Mouse (Mus musculus): ENCODE data around the gene Vps13a. TPM values are rescaled to one million over a fixed set of nuclear protein-coding genes. Genes with fewer than 3 reads are reported as not detected.
A peak's percentile ranks its signal among the peaks of the same experiment; 100 is the strongest.
"Not testable (repeated sequence)": the region's sequence is repeated elsewhere in the genome, so short reads cannot be mapped to it uniquely, and the experiment has no call there.

The Vps13a gene
- polyA plus RNA-seq, 1 experiment from 2014 or later, result 14.1 TPM

DNA sequence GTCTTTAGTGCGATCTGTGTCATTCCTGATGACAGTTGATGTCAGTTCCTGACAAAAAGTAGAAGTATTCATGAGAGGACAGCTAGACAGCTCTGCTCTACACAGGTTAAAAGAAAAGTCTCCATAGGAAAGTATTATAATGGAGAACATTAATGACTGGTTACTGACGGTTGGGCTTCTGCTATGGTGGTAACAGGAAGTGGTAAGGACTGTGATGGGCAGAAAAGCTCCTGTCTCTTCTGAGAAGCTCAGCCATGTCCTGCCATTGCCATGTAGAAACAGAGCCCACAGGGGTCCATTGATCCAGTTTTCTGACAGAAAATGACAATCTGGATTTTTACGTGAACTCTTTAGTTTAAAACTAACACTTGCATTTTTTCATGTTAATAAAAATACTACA lies 21.4 kb upstream of the Vps13a start:
- Histone ChIP-seq H3K36me3 (ENCODE audit: control insufficient read depth, insufficient read depth, low read length) (no peaks in the 10 kb centered on the region), H3K9me3 (ENCODE audit: control insufficient read depth, low read length) (no peaks in the 10 kb centered on the region), H3K27me3 (ENCODE audit: control insufficient read depth, insufficient read depth, low read length) (no peaks in the 10 kb centered on the region), H3K4me3 (ENCODE audit: low read depth, low read length) (no peak overlapping the region), H3K4me2 (ENCODE audit: low read depth, low read length, severe bottlenecking) (no peak overlapping the region), H3K9ac (ENCODE audit: low read length) (no peak overlapping the region), H3K27ac (ENCODE audit: low read depth, low read length) (no peak overlapping the region), H3K4me1 (replicated peaks; ENCODE audit: control insufficient read depth, insufficient read depth, low read length) (no peaks in the 10 kb centered on the region)
- WGBS, result 84% methylated on average over 3 of the region's 3 CpGs
- ATAC-seq (replicated peaks; ENCODE audit: low FRiP score) (no peak), DNase-seq (ENCODE audit: low spot score) (no peak)

DNA sequence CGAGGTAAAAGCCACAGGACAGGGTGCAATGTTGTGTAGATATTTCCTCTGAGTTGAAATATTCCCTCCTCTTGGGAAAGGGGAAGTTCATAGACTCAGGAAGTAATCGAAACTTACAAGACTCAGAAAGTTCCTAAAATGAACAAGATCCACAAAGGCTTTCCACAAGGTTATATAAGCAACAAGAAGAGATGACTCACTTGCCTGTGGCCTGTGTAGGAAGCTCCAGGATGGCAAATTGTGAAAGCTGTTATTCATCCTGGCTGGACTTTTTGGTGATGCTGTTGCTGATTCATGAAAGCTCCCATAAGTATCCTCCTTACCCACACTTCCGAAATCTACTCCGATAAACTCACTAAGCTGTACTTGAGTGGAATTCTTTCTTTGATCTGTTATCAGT lies 17.2 kb upstream of the Vps13a start:
- Histone ChIP-seq H3K4me3 (ENCODE audit: low read depth, low read length) (no peak overlapping the region), H3K36me3 (ENCODE audit: control insufficient read depth, insufficient read depth, low read length) (no peaks in the 10 kb centered on the region), H3K27ac (ENCODE audit: low read depth, low read length) (no peak overlapping the region), H3K4me2 (ENCODE audit: low read depth, low read length, severe bottlenecking) (no peak overlapping the region), H3K4me1 (replicated peaks; ENCODE audit: control insufficient read depth, insufficient read depth, low read length) (no peaks in the 10 kb centered on the region), H3K9ac (ENCODE audit: low read length) (no peak overlapping the region), H3K27me3 (ENCODE audit: control insufficient read depth, insufficient read depth, low read length) (no peaks in the 10 kb centered on the region), H3K9me3 (ENCODE audit: control insufficient read depth, low read length) (no peaks in the 10 kb centered on the region)
- ATAC-seq (replicated peaks; ENCODE audit: low FRiP score), result no peak
- DNase-seq (ENCODE audit: low spot score), result no peak
- 87% methylated on average over 4 of the region's 4 CpGs for WGBS

DNA sequence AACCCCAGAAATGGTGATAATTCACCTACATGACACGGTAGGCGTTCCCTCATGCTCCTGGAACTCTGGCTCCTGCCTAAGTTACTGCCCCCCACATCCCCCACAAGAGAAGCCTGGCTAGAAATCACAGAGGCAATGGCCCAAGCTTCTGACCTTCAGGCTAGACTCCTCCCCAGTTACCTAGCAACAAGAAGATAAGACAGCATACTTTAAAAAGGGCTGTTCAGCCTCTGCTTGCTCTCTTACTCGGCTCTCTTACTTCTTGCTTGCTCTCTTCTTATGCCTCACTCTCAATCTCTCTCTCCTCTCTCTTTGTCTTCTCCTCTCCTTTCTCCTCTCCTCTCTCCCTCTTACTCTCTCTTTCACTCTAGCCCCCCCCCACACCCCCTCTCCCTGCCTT lies 13.8 kb upstream of the Vps13a start:
- not testable (repeated sequence) for ATAC-seq (replicated peaks; ENCODE audit: low FRiP score); H3K36me3 ChIP-seq (ENCODE audit: control insufficient read depth, insufficient read depth, low read length); DNase-seq (ENCODE audit: low spot score); H3K9ac ChIP-seq (ENCODE audit: low read length); H3K4me2 ChIP-seq (ENCODE audit: low read depth, low read length, severe bottlenecking); H3K9me3 ChIP-seq (ENCODE audit: control insufficient read depth, low read length); H3K4me1 ChIP-seq (replicated peaks; ENCODE audit: control insufficient read depth, insufficient read depth, low read length); H3K4me3 ChIP-seq (ENCODE audit: low read depth, low read length); H3K27ac ChIP-seq (ENCODE audit: low read depth, low read length); H3K27me3 ChIP-seq (ENCODE audit: control insufficient read depth, insufficient read depth, low read length)
- WGBS, result 80% methylated on average over 3 of the region's 3 CpGs

DNA sequence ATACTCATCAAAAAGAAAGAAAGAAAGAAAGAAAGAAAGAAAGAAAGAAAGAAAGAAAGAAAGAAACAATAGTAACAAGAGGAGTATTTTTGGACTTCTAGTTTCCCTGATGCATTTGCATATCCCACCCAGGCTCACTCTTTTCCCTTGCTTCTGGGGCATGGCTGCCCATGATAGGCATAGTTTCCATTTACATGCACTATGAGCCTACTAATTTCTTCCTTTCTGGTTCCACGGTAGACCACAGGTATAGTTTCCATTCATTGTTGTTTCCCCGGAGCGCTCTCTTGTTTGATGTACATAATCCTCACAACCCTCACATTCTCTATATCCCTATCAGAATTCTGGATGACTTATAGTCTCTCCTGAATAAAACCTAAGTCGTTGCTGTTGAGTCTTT lies 9.2 kb upstream of the Vps13a start:
- no peaks in the 10 kb centered on the region for H3K27me3 ChIP-seq (ENCODE audit: control insufficient read depth, insufficient read depth, low read length)
- H3K27ac ChIP-seq (ENCODE audit: low read depth, low read length), result no peak overlapping the region
- WGBS, result 77% methylated on average over 4 of the region's 4 CpGs
- H3K9ac ChIP-seq (ENCODE audit: low read length), result no peak overlapping the region
- DNase-seq (ENCODE audit: low spot score), result no peak
- H3K4me1 ChIP-seq (replicated peaks; ENCODE audit: control insufficient read depth, insufficient read depth, low read length), result no peaks in the 10 kb centered on the region
- no peaks in the 10 kb centered on the region for H3K9me3 ChIP-seq (ENCODE audit: control insufficient read depth, low read length)
- no peaks in the 10 kb centered on the region for H3K36me3 ChIP-seq (ENCODE audit: control insufficient read depth, insufficient read depth, low read length)
- no peak overlapping the region for H3K4me2 ChIP-seq (ENCODE audit: low read depth, low read length, severe bottlenecking)
- ATAC-seq (replicated peaks; ENCODE audit: low FRiP score), result no peak
- H3K4me3 ChIP-seq (ENCODE audit: low read depth, low read length), result no peak overlapping the region

DNA sequence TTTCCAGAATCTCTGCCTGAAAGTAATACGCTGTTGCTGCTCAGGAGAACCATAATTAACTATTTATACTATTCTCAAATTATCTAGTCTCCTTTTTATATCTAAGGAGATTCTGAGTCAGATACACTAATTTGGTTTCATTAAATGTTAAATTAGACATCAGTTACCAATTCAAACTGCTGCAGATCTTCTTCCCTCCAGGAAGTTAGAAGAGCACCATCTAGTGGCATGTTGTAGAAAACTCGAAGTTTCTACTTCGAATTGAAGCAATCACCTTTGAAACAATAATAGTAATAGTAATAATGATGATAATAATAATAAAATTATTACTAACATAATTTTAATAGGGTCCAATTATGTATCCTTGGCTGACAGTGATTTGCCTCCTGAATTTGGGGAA lies 4.1 kb upstream of the Vps13a start:
- Histone ChIP-seq H3K4me2 (ENCODE audit: low read depth, low read length, severe bottlenecking) (no peak overlapping the region), H3K27ac (ENCODE audit: low read depth, low read length) (no peak overlapping the region), H3K36me3 (ENCODE audit: control insufficient read depth, insufficient read depth, low read length) (no peaks in the 10 kb centered on the region), H3K4me1 (replicated peaks; ENCODE audit: control insufficient read depth, insufficient read depth, low read length) (no peaks in the 10 kb centered on the region; the same call in 1 of the 2 replicates), H3K27me3 (ENCODE audit: control insufficient read depth, insufficient read depth, low read length) (0 out of 2 replicates have a peak, but pooled peaks cover 2% of the 10 kb centered on the region), H3K4me3 (ENCODE audit: low read depth, low read length) (no peak overlapping the region), H3K9ac (ENCODE audit: low read length) (no peak overlapping the region), H3K9me3 (ENCODE audit: control insufficient read depth, low read length) (no peaks in the 10 kb centered on the region)
- no peak for DNase-seq (ENCODE audit: low spot score)
- ATAC-seq (replicated peaks; ENCODE audit: low FRiP score), result no peak
- WGBS, result 24% methylated on average over 3 of the region's 3 CpGs

DNA sequence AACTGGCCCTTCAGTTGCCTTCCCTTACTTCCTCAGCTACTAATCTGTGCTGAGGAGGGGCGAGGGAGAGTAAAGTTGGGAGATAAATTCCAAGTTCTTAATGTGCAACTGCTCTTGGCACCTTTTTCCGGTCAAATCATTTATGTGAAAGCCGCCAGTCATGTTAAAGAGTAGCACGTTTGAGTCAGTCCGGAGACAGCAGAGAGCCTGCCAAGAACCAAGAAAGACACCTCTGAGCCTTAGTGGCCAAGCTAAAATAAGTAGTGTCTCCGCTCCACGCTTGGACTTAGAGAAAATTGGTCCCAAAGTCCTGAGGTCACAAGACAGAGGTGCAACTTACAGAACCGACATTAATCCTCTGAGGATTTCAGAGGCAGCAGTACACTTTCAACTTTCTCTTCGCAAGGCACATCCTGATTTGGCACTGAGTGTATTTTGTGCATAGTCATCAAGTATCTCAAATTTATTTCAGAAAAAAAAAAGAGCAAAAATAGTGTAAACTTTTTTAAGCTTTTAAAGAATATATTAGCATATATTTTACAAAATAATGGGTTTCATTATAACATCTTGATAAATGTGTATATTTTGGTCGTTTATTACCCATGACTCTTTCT lies 780 bp upstream of the Vps13a start:
- Histone ChIP-seq H3K27ac (ENCODE audit: low read depth, low read length) (no peak overlapping the region), H3K9ac (ENCODE audit: low read length) (peak overlapping the region; percentile 39), H3K36me3 (ENCODE audit: control insufficient read depth, insufficient read depth, low read length) (no peaks in the 10 kb centered on the region), H3K9me3 (ENCODE audit: control insufficient read depth, low read length) (no peaks in the 10 kb centered on the region), H3K27me3 (ENCODE audit: control insufficient read depth, insufficient read depth, low read length) (peaks cover 2% of the 10 kb centered on the region; the same call in 1 of the 2 replicates), H3K4me2 (ENCODE audit: low read depth, low read length, severe bottlenecking) (peak overlapping the region; percentile 98), H3K4me1 (replicated peaks; ENCODE audit: control insufficient read depth, insufficient read depth, low read length) (no peaks in the 10 kb centered on the region; the same call in 1 of the 2 replicates), H3K4me3 (ENCODE audit: low read depth, low read length) (peak overlapping the region; percentile 66)
- no peak for DNase-seq (ENCODE audit: low spot score)
- WGBS, result 15% methylated on average over 10 of the region's 10 CpGs
- ATAC-seq (replicated peaks; ENCODE audit: low FRiP score), result no peak

DNA sequence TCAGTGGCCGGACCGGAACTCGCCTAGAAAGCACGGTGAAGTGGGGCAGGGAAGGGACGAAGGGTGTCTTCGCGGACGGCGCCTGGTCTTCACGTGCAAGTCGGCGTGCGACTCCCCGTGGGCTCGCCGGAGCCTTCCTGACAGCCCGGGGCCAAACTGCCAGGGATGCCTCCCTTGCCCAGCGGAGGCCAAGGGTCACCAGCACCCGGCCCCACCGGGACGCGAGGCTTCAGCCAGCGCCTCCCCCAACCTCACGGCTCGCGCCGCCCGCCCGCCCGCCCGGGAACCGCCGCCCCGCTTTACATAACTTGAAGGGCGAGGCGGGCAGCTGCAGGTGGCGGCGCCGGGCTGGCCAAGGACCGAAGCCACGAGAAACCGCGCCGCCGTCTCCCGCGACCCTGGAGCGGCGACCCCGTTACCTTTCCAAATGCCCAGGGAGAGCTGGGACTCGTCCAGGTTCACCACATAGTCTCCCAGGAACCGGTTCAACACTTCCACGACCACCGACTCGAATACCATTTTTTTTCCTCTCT lies 416 bp downstream of the Vps13a start:
- no peak for DNase-seq (ENCODE audit: low spot score)
- ATAC-seq (replicated peaks; ENCODE audit: low FRiP score), result no peak; the same call in none of the 2 replicates
- Histone ChIP-seq H3K9me3 (ENCODE audit: control insufficient read depth, low read length) (no peaks in the 10 kb centered on the region), H3K4me2 (ENCODE audit: low read depth, low read length, severe bottlenecking) (peak overlapping the region; percentile 98), H3K27me3 (ENCODE audit: control insufficient read depth, insufficient read depth, low read length) (peaks cover 2% of the 10 kb centered on the region; the same call in 1 of the 2 replicates), H3K36me3 (ENCODE audit: control insufficient read depth, insufficient read depth, low read length) (no peaks in the 10 kb centered on the region), H3K4me1 (replicated peaks; ENCODE audit: control insufficient read depth, insufficient read depth, low read length) (no peaks in the 10 kb centered on the region; the same call in 1 of the 2 replicates), H3K4me3 (ENCODE audit: low read depth, low read length) (peak overlapping the region; percentile 66), H3K9ac (ENCODE audit: low read length) (peak overlapping the region; percentile 70), H3K27ac (ENCODE audit: low read depth, low read length) (no peak overlapping the region)
- WGBS, result under 1% methylated on average over 40 of the region's 55 CpGs

DNA sequence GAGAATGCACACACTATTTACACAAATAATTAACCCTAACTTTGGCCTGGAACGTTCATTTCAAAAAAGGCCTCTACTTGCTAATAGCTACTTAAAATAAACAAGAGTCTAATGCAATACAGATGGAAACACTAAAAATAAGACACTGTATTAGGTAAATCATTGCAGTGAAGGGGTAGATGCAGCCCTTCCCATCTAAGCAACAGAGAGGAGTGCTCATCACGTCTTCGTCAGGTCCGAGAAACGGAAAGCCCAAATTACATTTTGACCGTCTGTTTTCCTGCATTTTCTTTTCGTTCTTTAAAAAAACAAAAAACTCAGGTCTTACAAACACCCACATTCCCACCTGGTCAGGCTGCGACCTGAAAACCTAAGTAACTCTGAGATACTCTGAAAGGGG lies 947 bp downstream of the Vps13a start:
- DNase-seq (ENCODE audit: low spot score), result no peak
- Histone ChIP-seq H3K9me3 (ENCODE audit: control insufficient read depth, low read length) (no peaks in the 10 kb centered on the region), H3K4me3 (ENCODE audit: low read depth, low read length) (peak overlapping the region; percentile 66), H3K4me2 (ENCODE audit: low read depth, low read length, severe bottlenecking) (peak overlapping the region; percentile 98), H3K4me1 (replicated peaks; ENCODE audit: control insufficient read depth, insufficient read depth, low read length) (no peaks in the 10 kb centered on the region; the same call in 1 of the 2 replicates), H3K27ac (ENCODE audit: low read depth, low read length) (no peak overlapping the region), H3K9ac (ENCODE audit: low read length) (peak overlapping the region; percentile 70), H3K36me3 (ENCODE audit: control insufficient read depth, insufficient read depth, low read length) (no peaks in the 10 kb centered on the region), H3K27me3 (ENCODE audit: control insufficient read depth, insufficient read depth, low read length) (peaks cover 2% of the 10 kb centered on the region; the same call in 1 of the 2 replicates)
- WGBS, result 17% methylated on average over 8 of the region's 8 CpGs
- no peak for ATAC-seq (replicated peaks; ENCODE audit: low FRiP score)

DNA sequence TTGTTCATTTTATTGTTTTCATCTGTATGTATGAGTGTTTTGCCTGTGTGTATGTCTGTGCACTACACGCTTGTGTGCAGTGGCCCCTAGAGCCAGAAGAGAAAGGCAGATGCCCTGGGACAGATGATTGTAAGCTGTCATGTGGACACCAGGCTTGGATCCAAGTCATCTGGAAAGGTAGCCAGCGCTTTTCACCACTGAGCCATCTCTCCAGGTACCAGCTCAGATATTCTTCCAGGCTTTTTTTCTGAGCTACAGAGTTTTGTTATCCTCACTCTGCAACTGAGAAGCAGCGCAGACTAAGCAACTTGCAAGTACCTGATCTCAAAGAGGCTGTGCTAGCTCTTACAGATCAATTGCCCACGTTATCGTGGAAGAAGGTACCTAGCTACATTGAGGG lies 1.5 kb downstream of the Vps13a start:
- Histone ChIP-seq H3K9ac (ENCODE audit: low read length) (no peak overlapping the region), H3K9me3 (ENCODE audit: control insufficient read depth, low read length) (no peaks in the 10 kb centered on the region), H3K36me3 (ENCODE audit: control insufficient read depth, insufficient read depth, low read length) (no peaks in the 10 kb centered on the region), H3K4me2 (ENCODE audit: low read depth, low read length, severe bottlenecking) (no peak overlapping the region), H3K27ac (ENCODE audit: low read depth, low read length) (no peak overlapping the region), H3K4me3 (ENCODE audit: low read depth, low read length) (no peak overlapping the region), H3K4me1 (replicated peaks; ENCODE audit: control insufficient read depth, insufficient read depth, low read length) (no peaks in the 10 kb centered on the region; the same call in 1 of the 2 replicates), H3K27me3 (ENCODE audit: control insufficient read depth, insufficient read depth, low read length) (peaks cover 2% of the 10 kb centered on the region; the same call in 1 of the 2 replicates)
- 77% methylated on average over 5 of the region's 5 CpGs for WGBS
- ATAC-seq (replicated peaks; ENCODE audit: low FRiP score) (no peak), DNase-seq (ENCODE audit: low spot score) (no peak)

All from forebrain, embryonic 11.5 days (tissue).